Mouse (Mus musculus): ENCODE results near the gene Rcvrn. TPM values are rescaled to one million over a fixed set of nuclear protein-coding genes. Genes with fewer than 3 reads are reported as not detected.

Rcvrn gene
- total RNA-seq, 2 experiments from 2014 or later: 2.8 to 3.0 TPM

DNA sequence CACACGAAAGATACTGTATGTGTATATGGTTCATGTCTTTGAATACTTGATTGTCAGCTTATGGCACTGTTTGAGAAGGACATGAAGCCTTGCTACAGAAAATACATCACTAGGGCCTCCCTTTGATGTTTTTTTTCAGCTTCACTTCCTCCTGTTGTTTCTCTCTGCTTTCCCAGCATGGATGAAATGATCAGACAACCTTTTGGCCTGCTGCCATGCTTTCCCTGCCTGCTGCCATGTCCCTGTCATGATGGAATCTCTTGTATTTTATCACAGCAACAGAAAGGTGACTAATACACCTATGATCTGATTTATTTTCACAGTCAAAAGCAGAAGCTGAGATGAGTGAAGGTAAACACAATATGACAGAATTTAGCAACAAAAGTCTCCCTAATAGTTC lies 38.6 kb downstream of the Rcvrn start:
- DNase-seq (ENCODE audit: extremely low spot score in 1 of 2, low spot score in 2 of 2): peak in 1 of 2 experiments; percentile 29
- intact Hi-C loops (cut with DNase I): no loop called here

DNA sequence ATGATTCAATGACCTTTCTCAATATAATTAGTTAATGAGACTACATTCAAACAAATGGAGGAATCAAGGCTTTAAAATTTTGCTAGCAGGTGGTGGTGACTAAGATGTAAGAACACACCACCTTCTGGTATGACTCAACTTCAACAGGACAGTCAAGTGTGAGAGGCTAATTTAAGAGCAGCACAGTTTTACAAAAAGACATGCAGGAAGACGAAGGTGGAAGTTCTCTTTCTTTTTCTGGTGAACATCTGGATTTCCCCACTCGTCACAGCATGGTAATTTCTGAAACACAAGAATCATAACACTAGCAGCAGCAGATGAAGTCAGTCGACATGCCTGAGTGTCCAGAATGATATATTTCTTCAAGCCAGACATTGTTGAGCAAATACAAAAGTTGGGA lies 39.5 kb downstream of the Rcvrn start:
- no peak for DNase-seq (ENCODE audit: extremely low spot score in 1 of 2, low spot score in 2 of 2)
- intact Hi-C loops (cut with DNase I): no loop called here

DNA sequence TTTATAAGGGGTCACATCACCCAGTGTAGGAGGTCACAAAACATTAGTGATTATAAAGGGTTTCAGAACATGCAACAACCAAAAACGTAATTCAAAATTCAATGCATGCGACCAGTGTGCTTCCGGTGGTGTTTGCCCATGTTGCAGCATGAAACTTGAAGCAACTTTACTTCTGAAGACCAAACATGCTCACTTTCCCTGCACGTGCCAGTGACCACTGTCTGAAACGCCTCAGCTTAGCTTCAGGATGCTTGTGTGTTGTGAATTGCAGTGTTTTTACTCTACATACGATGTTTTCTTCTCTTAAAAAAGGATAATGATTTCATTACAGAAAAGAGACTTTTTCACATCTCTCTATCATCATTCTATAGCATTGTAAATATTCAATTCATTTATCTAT lies 43.2 kb downstream of the Rcvrn start:
- no peak for DNase-seq (ENCODE audit: extremely low spot score in 1 of 2, low spot score in 2 of 2)
- intact Hi-C loops (cut with DNase I): no loop called here

DNA sequence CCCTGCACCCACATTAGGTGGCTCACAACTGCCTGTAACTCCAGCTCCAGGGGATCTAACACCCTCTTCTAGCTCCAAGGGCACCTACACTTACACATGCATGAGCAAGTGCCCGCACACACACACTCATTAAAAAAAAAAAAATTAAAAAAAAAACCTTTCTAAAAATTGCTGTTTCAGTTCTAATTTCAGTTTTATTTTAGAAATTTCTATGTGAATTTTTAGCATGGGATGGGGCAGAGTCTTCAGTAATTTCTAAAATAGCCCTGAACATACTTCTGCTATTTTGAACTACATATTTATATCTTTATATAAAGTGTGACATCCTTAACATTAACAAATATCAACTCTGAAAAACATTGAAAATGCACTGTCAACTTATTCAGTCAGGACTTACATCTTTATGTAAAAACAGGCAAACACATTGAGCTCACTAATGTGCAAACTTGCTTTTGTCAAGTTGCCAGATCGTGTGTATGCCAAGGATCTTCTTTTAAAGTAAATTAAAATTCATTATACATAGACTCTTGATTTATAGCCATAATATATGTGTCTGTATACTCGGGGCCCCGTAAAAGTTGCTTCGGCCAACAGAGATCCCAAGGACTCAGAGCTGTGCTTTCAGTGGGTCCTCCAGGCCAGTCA lies 43.8 kb downstream of the Rcvrn start:
- no peak for DNase-seq (ENCODE audit: extremely low spot score in 1 of 2, low spot score in 2 of 2)
- intact Hi-C loops (cut with DNase I): no loop called here

- no peak for DNase-seq (ENCODE audit: extremely low spot score in 1 of 2, low spot score in 2 of 2)
Measured at GRCm38 (mm10) chr11:67741569-67741968, 46.4 kb downstream of the Rcvrn start.

More at GRCm38 (mm10) chr11:67741569-67741968, 46.4 kb downstream of the Rcvrn start:
- intact Hi-C loops (cut with DNase I): no loop called here

Other genes starting within 250 kb of the Rcvrn start
- 100 to 1,000 TPM; 480 to 508 TPM for gene Gas7, start 239.9 kb upstream of the Rcvrn start, total RNA-seq (2021)
- 1 to 10 TPM; 1.9 to 2.3 TPM for gene Glp2r, start 75.8 kb downstream of the Rcvrn start, total RNA-seq (2021)
- not detected for gene Gsg1l2, start 79.3 kb downstream of the Rcvrn start, total RNA-seq (2021)
- gene Dhrs7c, start 102.9 kb downstream of the Rcvrn start, total RNA-seq (2021): under 1 TPM; 0.41 to 0.65 TPM
- 10 to 100 TPM; 20.5 to 25.4 TPM for gene Usp43, start 226.8 kb downstream of the Rcvrn start, total RNA-seq (2021)

Measured in left cerebral cortex, postnatal 10 days (tissue).